Mouse (Mus musculus) neural tube, embryonic 14.5 days (tissue): ENCODE results near the gene Zdhhc6. TPM values are rescaled to one million over a fixed set of nuclear protein-coding genes. Genes with fewer than 3 reads are reported as not detected.

Source experiments
- ATAC-seq: fragments of 200-750 bp; cut with Nextera tagmentation; 2 replicates; pipeline ENCODE4 v1.8.0; 2017; ENCODE audit warnings: low read depth, mild to moderate bottlenecking, moderate TSS enrichment, moderate library complexity
- H3K27ac ChIP-seq: fragments of 300-500 bp; sonication (generic); 2 replicates; pipeline ENCODE4 v1.5.1; 2014; ENCODE audit warnings: low read depth, mild to moderate bottlenecking, control low read depth, low read length, moderate library complexity, mixed read lengths
- H3K27me3 ChIP-seq: fragments of 300-500 bp; sonication (generic); 2 replicates; pipeline ENCODE4 v1.6.1; 2014; ENCODE audit warnings: low read length; ENCODE audit not compliant: control insufficient read depth, insufficient read depth
- H3K36me3 ChIP-seq: fragments of 300-500 bp; sonication (generic); 2 replicates; pipeline ENCODE4 v1.6.1; 2014; ENCODE audit warnings: low read length, mixed read lengths; ENCODE audit not compliant: control insufficient read depth, insufficient read depth
- H3K4me1 ChIP-seq: fragments of 300-500 bp; sonication (generic); 2 replicates; pipeline ENCODE4 v1.6.1; 2014; ENCODE audit warnings: low read length; ENCODE audit not compliant: control insufficient read depth, insufficient read depth
- H3K4me2 ChIP-seq: fragments of 300-500 bp; sonication (generic); 2 replicates; pipeline ENCODE4 v1.6.1; 2014; ENCODE audit warnings: mild to moderate bottlenecking, low read depth, low read length, control low read depth
- H3K4me3 ChIP-seq: fragments of 300-500 bp; sonication (generic); 2 replicates; pipeline ENCODE4 v1.5.1; 2014; ENCODE audit warnings: low read depth, low read length, control low read depth, mixed read lengths
- H3K9ac ChIP-seq: fragments of 300-500 bp; sonication (generic); replicated peaks from 2 replicates; pipeline ENCODE4 v1.6.1; 2014; ENCODE audit warnings: low read depth, mild to moderate bottlenecking, control low read depth, low read length, mixed read lengths
- H3K9me3 ChIP-seq: fragments of 300-500 bp; sonication (generic); 2 replicates; pipeline ENCODE4 v1.6.1; 2016; ENCODE audit warnings: low read length; ENCODE audit not compliant: control insufficient read depth
- WGBS: fragments of 180-500 bp; shearing (Covaris S2); extraction: QIAGEN DNeasy Blood & Tissue Kit; methylation state at CpG from one replicate; pipeline ENCODE4 v1.1.7; 2014; 5-methylcytosine and 5-hydroxymethylcytosine counted together
- polyA plus RNA-seq: library from polyadenylated mRNA; unstranded; fragments of >200 nt; fragmentation: Nextera tagmentation; extraction: Ambion mirVana; gene quantifications from 2 replicates; pipeline ENCODE4 v1.2.1, GENCODE M21; 2014

Zdhhc6 gene
- polyA plus RNA-seq, 1 experiment from 2014 or later = 68.3 TPM

DNA sequence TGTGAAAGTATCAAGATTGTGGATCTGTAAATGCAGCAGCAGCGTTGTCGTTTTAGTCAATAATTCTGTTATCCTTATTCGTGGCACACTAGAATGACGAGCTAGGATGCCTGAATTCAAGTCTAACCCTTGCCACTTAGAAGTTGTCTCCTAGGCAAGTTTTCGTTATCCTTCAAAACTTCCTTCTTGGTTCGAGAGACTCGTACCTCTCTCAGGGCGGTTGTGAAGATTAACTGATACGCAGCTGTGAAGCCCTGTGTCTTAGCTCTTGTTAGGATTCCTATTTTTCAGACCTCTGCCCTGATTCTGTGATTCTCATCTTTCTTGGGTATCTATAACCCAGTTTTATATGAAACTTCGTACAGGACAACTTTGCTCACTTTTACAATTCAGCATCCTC is 1.1 kb upstream of the Zdhhc6 start:
- Histone ChIP-seq H3K4me3 (peak overlapping the region; percentile 92), H3K4me1 (peaks cover 10% of the 10 kb centered on the region), H3K27ac (no peak overlapping the region), H3K9me3 (no peaks in the 10 kb centered on the region), H3K9ac (no peak overlapping the region; the same call in 1 of the 2 replicates), H3K4me2 (peak overlapping the region; percentile 90), H3K36me3 (0 out of 2 replicates have a peak, but pooled peaks cover 2% of the 10 kb centered on the region), H3K27me3 (peaks cover 3% of the 10 kb centered on the region; the same call in 1 of the 2 replicates)
- WGBS = 63% methylated on average over 10 of the region's 10 CpGs
- no peak for ATAC-seq

- peak within 1 kb of the TSS; percentile 90 for H3K4me2 ChIP-seq
- under 1% methylated on average over 47 of the region's 48 CpGs for WGBS
- H3K27ac ChIP-seq = peak within 1 kb of the TSS; percentile 73
- peak within 1 kb of the TSS; percentile 80 for H3K9ac ChIP-seq
- no peaks in the 10 kb centered on the region for H3K9me3 ChIP-seq
- H3K36me3 ChIP-seq = peaks cover 7% of the 10 kb centered on the region; the same call in 1 of the 2 replicates
- H3K4me1 ChIP-seq = peaks cover 10% of the 10 kb centered on the region
- H3K27me3 ChIP-seq = peaks cover 3% of the 10 kb centered on the region; the same call in 1 of the 2 replicates
- ATAC-seq = peak; percentile 94
- H3K4me3 ChIP-seq = peak within 1 kb of the TSS; percentile 92
These were observed 380 bp upstream of the Zdhhc6 start, which contains the start of gene Vti1a for GRCm38 (mm10) chr19:55316109-55316714. Gene Vti1a, plus strand, starts transcription at chr19:55316295.

DNA sequence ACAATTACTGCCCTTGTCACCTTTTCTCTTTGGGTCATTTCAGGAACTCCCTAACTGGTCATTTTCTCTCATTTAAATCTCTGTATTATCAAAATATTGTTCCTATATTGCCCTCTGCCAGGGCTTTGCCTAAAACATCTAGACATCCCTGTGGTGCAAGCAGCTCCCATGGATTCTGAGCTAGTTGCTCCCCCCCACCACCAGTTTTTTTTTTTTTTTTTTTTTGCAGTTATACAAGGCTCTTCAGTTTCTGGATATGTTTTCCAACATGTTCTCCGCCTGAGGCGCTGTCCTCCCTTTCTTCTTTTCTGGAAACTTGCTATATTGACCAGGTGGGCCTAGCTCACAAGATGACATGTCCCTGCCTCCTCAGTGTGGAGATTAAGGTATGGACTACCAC is 2.2 kb downstream of the Zdhhc6 start:
- 97% methylated on average over 2 of the region's 2 CpGs for WGBS
- no peak overlapping the region for H3K4me3 ChIP-seq

GRCm38 (mm10) chr19:55311874-55312273 is 4.0 kb downstream of the Zdhhc6 start:
- no peaks in the 10 kb centered on the region for H3K9me3 ChIP-seq
- H3K4me1 ChIP-seq = peaks cover 10% of the 10 kb centered on the region
- 89% methylated on average over 8 of the region's 8 CpGs for WGBS
- no peak overlapping the region for H3K27ac ChIP-seq
- H3K9ac ChIP-seq = no peak overlapping the region
- peaks cover 34% of the 10 kb centered on the region; the same call in 1 of the 2 replicates for H3K36me3 ChIP-seq
- ATAC-seq = no peak
- no peak overlapping the region for H3K4me2 ChIP-seq
- H3K4me3 ChIP-seq = no peak overlapping the region
- H3K27me3 ChIP-seq = peaks cover 3% of the 10 kb centered on the region; the same call in 1 of the 2 replicates

More for the DNA sequence above, 2.2 kb downstream of the Zdhhc6 start:
- Histone ChIP-seq H3K27me3 (peaks cover 3% of the 10 kb centered on the region; the same call in 1 of the 2 replicates), H3K9me3 (no peaks in the 10 kb centered on the region), H3K4me1 (peaks cover 10% of the 10 kb centered on the region), H3K27ac (no peak overlapping the region), H3K36me3 (peaks cover 23% of the 10 kb centered on the region; the same call in 1 of the 2 replicates), H3K9ac (no peak overlapping the region), H3K4me2 (no peak overlapping the region)
- no peak for ATAC-seq

- Histone ChIP-seq H3K4me1 (no peaks in the 10 kb centered on the region), H3K4me3 (no peak overlapping the region), H3K4me2 (no peak overlapping the region), H3K36me3 (peaks cover 48% of the 10 kb centered on the region; the same call in 1 of the 2 replicates), H3K27me3 (no peaks in the 10 kb centered on the region), H3K27ac (no peak overlapping the region), H3K9ac (no peak overlapping the region), H3K9me3 (no peaks in the 10 kb centered on the region)
- ATAC-seq = no peak
These were observed 10.8 kb downstream of the Zdhhc6 start for GRCm38 (mm10) chr19:55305024-55305423.

DNA sequence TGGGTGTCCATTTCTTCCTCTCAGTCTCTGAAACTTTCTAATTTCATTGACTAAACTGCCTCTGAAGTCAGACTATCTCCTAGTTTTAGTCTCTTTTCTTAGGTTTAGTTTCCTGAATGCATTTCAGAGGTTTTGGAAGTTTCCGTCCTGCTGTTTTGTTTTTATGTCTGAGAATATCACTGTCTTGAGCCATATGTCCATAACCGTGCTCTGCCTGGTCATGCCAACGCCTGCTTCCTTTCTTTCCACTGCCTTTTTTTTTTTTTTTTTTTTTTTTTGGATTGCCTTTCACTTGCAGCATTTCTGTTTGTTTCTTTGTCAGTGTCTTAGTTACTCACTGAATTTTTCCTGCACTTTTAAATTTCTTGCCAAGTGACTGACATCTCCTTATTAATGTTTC is 15.3 kb downstream of the Zdhhc6 start:
- Histone ChIP-seq H3K4me2 (no peak overlapping the region), H3K36me3 (peaks cover 38% of the 10 kb centered on the region; the same call in 1 of the 2 replicates), H3K27ac (no peak overlapping the region), H3K4me3 (no peak overlapping the region), H3K4me1 (no peaks in the 10 kb centered on the region), H3K27me3 (no peaks in the 10 kb centered on the region), H3K9ac (no peak overlapping the region), H3K9me3 (no peaks in the 10 kb centered on the region)
- no peak for ATAC-seq
- WGBS = 97% methylated on average over 3 of the region's 3 CpGs

GRCm38 (mm10) chr19:55299378-55299777 is 16.5 kb downstream of the Zdhhc6 start:
- WGBS = 98% methylated on average over 1 of the region's 1 CpGs
- H3K27ac ChIP-seq = no peak overlapping the region
- H3K9ac ChIP-seq = no peak overlapping the region
- ATAC-seq = no peak
- H3K36me3 ChIP-seq = peaks cover 39% of the 10 kb centered on the region; the same call in 1 of the 2 replicates
- no peak overlapping the region for H3K4me3 ChIP-seq
- no peaks in the 10 kb centered on the region for H3K4me1 ChIP-seq
- H3K4me2 ChIP-seq = no peak overlapping the region
- no peaks in the 10 kb centered on the region for H3K9me3 ChIP-seq
- H3K27me3 ChIP-seq = no peaks in the 10 kb centered on the region

DNA sequence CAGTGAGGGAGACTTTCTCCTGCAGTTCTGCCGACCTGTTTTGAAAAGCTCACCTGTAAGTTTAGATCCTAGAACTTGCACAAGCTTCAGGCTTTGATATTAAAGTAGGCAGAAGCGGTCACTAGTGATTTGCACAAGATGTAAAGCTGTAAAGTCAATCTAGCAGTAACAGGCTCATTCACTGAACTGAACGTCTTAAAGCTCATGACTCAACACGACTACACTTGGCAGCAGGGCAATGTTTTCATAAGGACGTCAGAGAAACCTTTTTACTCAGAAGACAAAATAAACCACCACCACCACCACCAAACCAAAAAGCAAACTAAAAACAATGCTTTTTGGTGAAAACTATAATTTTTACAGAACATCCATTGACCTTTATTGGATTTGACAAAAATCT is 17.9 kb downstream of the Zdhhc6 start:
- no peaks in the 10 kb centered on the region for H3K27me3 ChIP-seq
- H3K27ac ChIP-seq = no peak overlapping the region
- H3K4me1 ChIP-seq = no peaks in the 10 kb centered on the region
- no peaks in the 10 kb centered on the region for H3K9me3 ChIP-seq
- H3K4me2 ChIP-seq = no peak overlapping the region
- H3K4me3 ChIP-seq = no peak overlapping the region
- H3K9ac ChIP-seq = no peak overlapping the region
- no peak for ATAC-seq
- peaks cover 34% of the 10 kb centered on the region; the same call in 1 of the 2 replicates for H3K36me3 ChIP-seq
- WGBS = 92% methylated on average over 5 of the region's 5 CpGs

DNA sequence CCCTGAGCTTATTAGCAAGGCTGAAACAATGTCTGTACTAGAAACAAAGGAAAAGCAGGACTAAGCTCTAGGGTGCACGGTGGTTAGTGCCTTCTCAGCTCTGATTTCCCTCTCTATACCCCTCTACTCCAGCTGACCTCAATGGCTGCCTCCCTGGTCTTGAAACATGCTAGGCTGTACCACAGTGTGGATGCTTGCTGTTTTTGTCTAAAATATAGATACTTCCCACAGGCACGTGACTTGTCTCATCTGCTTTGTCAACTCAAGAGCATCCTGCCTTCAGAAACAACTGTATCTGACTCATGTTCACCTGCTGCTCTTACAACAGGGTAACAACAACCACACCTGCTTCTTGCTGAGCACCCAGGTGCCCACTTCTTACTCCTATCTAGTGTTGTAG is 18.3 kb downstream of the Zdhhc6 start:
- no peaks in the 10 kb centered on the region for H3K9me3 ChIP-seq
- H3K36me3 ChIP-seq = peaks cover 31% of the 10 kb centered on the region; the same call in 1 of the 2 replicates
- no peak overlapping the region for H3K4me3 ChIP-seq
- H3K27me3 ChIP-seq = no peaks in the 10 kb centered on the region
- no peaks in the 10 kb centered on the region for H3K4me1 ChIP-seq
- WGBS = 98% methylated on average over 2 of the region's 2 CpGs
- H3K4me2 ChIP-seq = no peak overlapping the region
- no peak for ATAC-seq
- H3K9ac ChIP-seq = no peak overlapping the region
- no peak overlapping the region for H3K27ac ChIP-seq
